Mouse (Mus musculus) regulatory T cell (primary cell): Measurements from ENCODE around the gene Arl8a.

Experiments
- in situ Hi-C: fragments of 300-600 bp; cut with MboI, MseI; formaldehyde crosslinking; loops from one replicate; pipeline ENCODE4 v1.15.1; 2025; ENCODE audit warnings: high pct_unique_total_duplicates

Gene Arl8a

DNA sequence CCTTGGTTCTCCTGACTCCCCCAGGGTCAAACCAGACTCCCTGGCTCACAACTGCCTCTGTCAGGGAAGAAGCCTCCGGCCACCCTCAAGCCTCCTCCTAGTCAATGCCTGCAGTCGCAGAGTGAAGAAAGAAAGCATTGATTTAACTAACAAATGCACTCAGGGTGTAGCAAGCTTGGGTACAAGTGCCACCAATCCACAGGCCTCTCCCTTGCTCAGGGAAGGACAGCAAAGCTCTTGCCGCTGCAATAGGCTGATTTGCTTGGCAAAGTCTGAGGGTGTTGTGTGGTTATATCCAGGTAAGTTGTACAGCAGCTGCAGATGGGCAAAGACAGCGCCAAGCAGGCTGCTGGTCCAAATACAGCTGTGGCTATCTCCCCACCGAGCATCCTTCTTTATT is 51.8 kb downstream of the Arl8a start:
- in situ Hi-C loops: no loop called here

- in situ Hi-C loops: no loop called here
Observed at GRCm38 (mm10) chr1:135199014-135199819, 52.6 kb downstream of the Arl8a start.

DNA sequence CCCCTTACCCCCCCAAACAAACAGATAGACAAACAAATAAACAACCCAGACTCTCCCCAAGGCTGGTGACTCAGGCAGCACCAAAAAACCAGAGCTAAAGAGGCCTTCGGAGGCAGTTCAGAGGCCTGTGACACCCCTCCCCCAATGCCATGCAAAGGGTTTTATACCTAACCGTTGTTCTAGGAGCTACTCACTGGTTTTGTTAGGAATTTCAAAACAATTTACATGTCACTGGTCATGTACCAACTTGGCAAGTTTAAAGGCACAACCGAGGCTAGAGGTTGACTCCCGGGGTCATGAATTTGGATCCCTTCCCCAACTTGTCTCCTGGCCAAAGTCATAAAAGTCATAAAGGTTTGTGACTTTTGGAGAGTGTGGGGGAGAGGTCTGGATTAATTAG is 53.8 kb downstream of the Arl8a start:
- in situ Hi-C loops: loop anchor here (25.0 kb wide), 1 partner anchor 1213 kb away; no protein-coding TSS in a partner anchor

DNA sequence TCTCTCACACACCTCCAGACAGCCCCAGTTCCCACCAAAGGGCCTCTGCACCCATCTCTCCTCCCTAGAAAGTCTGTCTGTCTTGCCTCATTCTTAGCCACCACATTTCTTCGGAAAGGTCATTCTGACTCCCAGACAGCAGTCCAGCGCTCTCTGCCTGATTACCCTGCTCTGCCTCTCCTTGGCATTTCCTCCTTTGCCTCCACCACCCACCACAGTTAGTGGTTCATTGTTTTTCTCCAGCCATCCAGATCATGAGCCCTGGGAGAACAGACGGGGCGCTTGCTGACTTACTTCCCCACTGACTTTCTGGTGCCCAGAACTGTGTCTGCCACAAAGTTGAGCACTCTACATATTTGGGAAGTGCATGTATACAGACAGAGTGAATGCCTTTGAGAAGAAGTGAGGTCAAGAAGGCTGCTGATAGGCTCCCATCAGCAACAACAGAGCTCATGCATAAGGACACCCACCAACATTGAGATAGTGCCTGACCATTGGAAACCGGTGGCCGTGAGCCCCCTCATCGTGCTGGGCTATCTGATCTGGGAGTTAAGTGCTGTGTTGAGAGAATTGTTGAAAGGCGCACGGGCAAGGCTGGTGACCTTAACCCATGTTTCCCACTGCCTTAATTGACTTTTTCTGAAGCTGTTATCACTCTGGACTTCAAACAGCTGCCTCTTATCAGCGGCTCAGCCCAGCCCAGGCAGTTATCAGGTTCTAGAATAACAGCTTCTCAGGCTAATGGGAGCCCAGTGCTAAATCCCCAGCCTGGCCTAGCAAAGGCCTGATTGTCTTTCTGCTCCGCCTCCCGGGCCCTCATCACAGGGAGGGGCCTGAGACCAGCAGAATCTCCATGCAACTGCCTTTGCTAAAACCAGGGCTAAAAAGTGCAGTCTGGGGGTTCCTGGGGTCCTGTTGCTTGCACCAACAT is 57.8 kb downstream of the Arl8a start:
- in situ Hi-C loops: loop anchor here (25.0 kb wide), 1 partner anchor 1217 kb away; no protein-coding TSS in a partner anchor

DNA sequence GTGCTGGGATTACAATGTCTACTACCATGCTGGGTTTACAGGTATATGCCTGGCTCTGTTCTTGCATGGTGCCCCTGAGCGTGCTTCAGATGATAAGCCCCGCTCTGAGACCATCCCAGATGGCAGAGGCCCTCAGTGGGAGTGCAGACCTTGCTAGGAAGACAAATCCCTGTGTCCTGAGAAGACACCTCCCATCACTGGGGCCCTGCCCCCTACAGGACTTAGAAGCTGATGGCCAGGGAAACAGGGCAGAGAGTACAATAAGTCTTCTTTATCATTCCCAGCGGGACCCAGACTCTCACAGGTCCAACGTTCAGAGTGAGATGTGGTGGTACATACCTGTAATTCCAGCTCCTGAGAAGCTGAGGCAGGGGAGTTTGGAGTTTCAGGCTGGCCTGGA is 58.6 kb downstream of the Arl8a start:
- in situ Hi-C loops: loop anchor here (25.0 kb wide), 1 partner anchor 1218 kb away; no protein-coding TSS in a partner anchor
